Mouse (Mus musculus) liver, embryonic 14.5 days (tissue): ENCODE measurements around the gene Muc2. TPM values are rescaled to one million over a fixed set of nuclear protein-coding genes. Genes with fewer than 3 reads are reported as not detected.

ENCODE experiments used
- ATAC-seq: fragments of 200-750 bp; cut with Nextera tagmentation; 2 replicates; pipeline ENCODE4 v1.8.0; 2017; ENCODE audit warnings: moderate number of reproducible peaks, mild to moderate bottlenecking, moderate library complexity; ENCODE audit not compliant: insufficient read depth
- DNase-seq, 3 experiments: peaks; one replicate each; pipeline ENCODE4 v3.0.0-alpha.2; 2012 to 2013; ENCODE audit warnings: low read depth in 3 of 3, low spot score in 3 of 3
- H3K27ac ChIP-seq: fragments of 300-500 bp; sonication (generic); 2 replicates; pipeline ENCODE4 v1.5.1; 2014; ENCODE audit warnings: moderate library complexity, mild to moderate bottlenecking, control low read depth, inconsistent platforms
- H3K27me3 ChIP-seq: fragments of 300-500 bp; sonication (generic); 2 replicates; pipeline ENCODE4 v1.6.1; 2014; ENCODE audit warnings: mild to moderate bottlenecking, low read length, moderate library complexity; ENCODE audit not compliant: control insufficient read depth, insufficient read depth
- H3K36me3 ChIP-seq: fragments of 300-500 bp; sonication (generic); replicated peaks from 2 replicates; pipeline ENCODE4 v1.6.1; 2014; ENCODE audit warnings: low read depth; ENCODE audit not compliant: control insufficient read depth, insufficient read depth
- H3K4me1 ChIP-seq, 2 experiments: fragments of 200-500 bp in 1 of 2; fragments of 300-500 bp in 1 of 2; sonication (generic) in 1 of 2; replicated peaks; 2 replicates each; pipeline ENCODE4 v1.6.1; 2012 to 2014; ENCODE audit warnings: antibody characterized with exemption in 1 of 2, inconsistent platforms in 1 of 2, low read length in 1 of 2; ENCODE audit not compliant: control insufficient read depth in 2 of 2, insufficient read depth in 2 of 2
- H3K4me2 ChIP-seq: fragments of 300-500 bp; sonication (generic); 2 replicates; pipeline ENCODE4 v1.6.1; 2014; ENCODE audit warnings: low read depth, mild to moderate bottlenecking, control low read depth, moderate library complexity
- H3K4me3 ChIP-seq, 2 experiments: fragments of 200-500 bp in 1 of 2; fragments of 300-500 bp in 1 of 2; sonication (generic) in 1 of 2; 2 replicates each; pipeline ENCODE4 v1.5.1; 2012 to 2014; ENCODE audit warnings: low read depth in 2 of 2, low read length in 2 of 2, mild to moderate bottlenecking in 2 of 2, control low read depth in 1 of 2, inconsistent platforms in 1 of 2, moderate library complexity in 1 of 2; ENCODE audit not compliant: insufficient read depth in 1 of 2
- H3K9ac ChIP-seq: fragments of 300-500 bp; sonication (generic); replicated peaks from 2 replicates; pipeline ENCODE4 v1.6.1; 2014; ENCODE audit warnings: mild to moderate bottlenecking, control low read depth, moderate library complexity
- H3K9me3 ChIP-seq: fragments of 300-500 bp; sonication (generic); 2 replicates; pipeline ENCODE4 v1.6.1; 2016; ENCODE audit warnings: low read length, mixed read lengths; ENCODE audit not compliant: control insufficient read depth
- CTCF ChIP-seq: IDR thresholded peaks from 2 replicates; pipeline ENCODE4 v1.5.1; 2016; ENCODE audit warnings: antibody characterized with exemption, low read depth, control low read depth
- EP300 ChIP-seq: IDR thresholded peaks from 2 replicates; pipeline ENCODE4 v1.6.1; 2016; ENCODE audit warnings: antibody characterized with exemption, low read depth
- WGBS: fragments of 180-500 bp; shearing (Covaris S2); extraction: QIAGEN DNeasy Blood & Tissue Kit; methylation state at CpG from one replicate; pipeline ENCODE4 v1.1.7; 2014; ENCODE audit not compliant: insufficient replicate concordance; 5-methylcytosine and 5-hydroxymethylcytosine counted together
- polyA plus RNA-seq, 2 experiments: library from polyadenylated mRNA; depleted of rRNA in 1 of 2; stranded (reverse) in 1 of 2; unstranded in 1 of 2; fragments of >200 nt; fragmentation: Nextera tagmentation in 1 of 2; extraction: Ambion mirVana in 1 of 2; gene quantifications; 2 replicates each; pipeline versions ENCODE4 v1.2.1 to v1.2.3; 2012 to 2014

The Muc2 gene
- polyA plus RNA-seq (2012; rRNA removed): 0.12 and 0.17 TPM in 2 replicates
- polyA plus RNA-seq (2014; fragmentation: Nextera tagmentation; extraction: Ambion mirVana): 0.08 and 0.85 TPM in 2 replicates

- no peak for DNase-seq
- H3K4me2 ChIP-seq: no peak within 1 kb of the TSS
- no peaks in the 10 kb centered on the region for H3K36me3 ChIP-seq
- no peak within 1 kb of the TSS for H3K4me3 ChIP-seq
- 65% methylated on average over 8 of the region's 8 CpGs for WGBS
- TF ChIP-seq EP300 (no peak), CTCF (no peak)
- no peaks in the 10 kb centered on the region for H3K4me1 ChIP-seq
- H3K9me3 ChIP-seq: no peaks in the 10 kb centered on the region
- no peak within 1 kb of the TSS for H3K9ac ChIP-seq
- H3K27me3 ChIP-seq: no peaks in the 10 kb centered on the region; the same call in none of the 2 replicates
- no peak within 1 kb of the TSS for H3K27ac ChIP-seq
- no peak for ATAC-seq
These were observed at the start of gene Muc2 for GRCm38 (mm10) chr7:141690040-141690439. Muc2 (plus strand) TSS chr7:141690340.

- no peak for DNase-seq
- Histone ChIP-seq H3K9ac (no peak overlapping the region), H3K4me1 (peaks cover 0 to 7% of the 10 kb centered on the region in 2 experiments; a peak in 3 of 4 replicates), H3K27me3 (no peaks in the 10 kb centered on the region), H3K9me3 (no peaks in the 10 kb centered on the region), H3K4me3 (no peak overlapping the region), H3K4me2 (no peak overlapping the region), H3K27ac (no peak overlapping the region), H3K36me3 (no peaks in the 10 kb centered on the region)
- WGBS: 83% methylated on average over 1 of the region's 1 CpGs
- no peak for ATAC-seq
- no peak for TF ChIP-seq EP300
- no peak for TF ChIP-seq CTCF
These were observed 47.8 kb upstream of the Muc2 start for GRCm38 (mm10) chr7:141642375-141642774.

GRCm38 (mm10) chr7:141643160-141643559, 47.0 kb upstream of the Muc2 start:
- Histone ChIP-seq H3K27me3 (no peaks in the 10 kb centered on the region), H3K4me1 (peaks cover 0 to 7% of the 10 kb centered on the region in 2 experiments; a peak in 3 of 4 replicates), H3K27ac (no peak overlapping the region), H3K4me3 (no peak overlapping the region), H3K36me3 (no peaks in the 10 kb centered on the region), H3K4me2 (no peak overlapping the region), H3K9me3 (no peaks in the 10 kb centered on the region), H3K9ac (no peak overlapping the region)
- ATAC-seq: no peak
- TF ChIP-seq CTCF (peak; percentile 89), EP300 (no peak)
- 31% methylated on average over 3 of the region's 3 CpGs for WGBS
- no peak for DNase-seq

GRCm38 (mm10) chr7:141647083-141647482, 43.1 kb upstream of the Muc2 start:
- H3K4me3 ChIP-seq: no peak overlapping the region
- ATAC-seq (no peak), DNase-seq (no peak)
- H3K4me2 ChIP-seq: no peak overlapping the region
- whole genome bisulfite sequencing: 58% methylated on average over 2 of the region's 2 CpGs
- no peak overlapping the region for H3K27ac ChIP-seq
- no peaks in the 10 kb centered on the region for H3K36me3 ChIP-seq
- H3K9me3 ChIP-seq: no peaks in the 10 kb centered on the region
- peaks cover 2 to 14% of the 10 kb centered on the region in 2 experiments for H3K4me1 ChIP-seq
- H3K9ac ChIP-seq: no peak overlapping the region
- H3K27me3 ChIP-seq: no peaks in the 10 kb centered on the region
- TF ChIP-seq EP300 (no peak), CTCF (no peak)

- no peak for DNase-seq
- H3K27ac ChIP-seq: no peak overlapping the region
- H3K9ac ChIP-seq: no peak overlapping the region
- no peaks in the 10 kb centered on the region for H3K9me3 ChIP-seq
- ATAC-seq: no peak
- H3K27me3 ChIP-seq: no peaks in the 10 kb centered on the region
- TF ChIP-seq CTCF: no peak
- TF ChIP-seq EP300: no peak
- H3K4me2 ChIP-seq: no peak overlapping the region
- no peaks in the 10 kb centered on the region for H3K36me3 ChIP-seq
- H3K4me3 ChIP-seq: no peak overlapping the region
- peaks cover 5 to 19% of the 10 kb centered on the region in 2 experiments for H3K4me1 ChIP-seq
- WGBS: 65% methylated on average over 11 of the region's 11 CpGs
These were observed 42.3 kb upstream of the Muc2 start for GRCm38 (mm10) chr7:141647815-141648214.
